Mouse (Mus musculus) kidney, embryonic 14.5 days (tissue): ENCODE results near the gene Hydin. TPM values are rescaled to one million over a fixed set of nuclear protein-coding genes. Genes with fewer than 3 reads are reported as not detected.

Experiments used
- ATAC-seq: fragments of 200-750 bp; cut with Nextera tagmentation; 2 replicates; pipeline ENCODE4 v1.8.0; 2017; ENCODE audit warnings: moderate number of reproducible peaks, mild to moderate bottlenecking, moderate TSS enrichment, moderate library complexity; ENCODE audit not compliant: low FRiP score, low TSS enrichment
- H3K27ac ChIP-seq: fragments of 300-500 bp; sonication (generic); 2 replicates; pipeline ENCODE4 v1.5.1; 2014; ENCODE audit warnings: low read depth, mild to moderate bottlenecking, low read length, moderate library complexity, mixed read lengths
- H3K27me3 ChIP-seq: fragments of 300-500 bp; sonication (generic); 2 replicates; pipeline ENCODE4 v1.6.1; 2014; ENCODE audit warnings: mild to moderate bottlenecking, low read length; ENCODE audit not compliant: control insufficient read depth, insufficient read depth
- H3K36me3 ChIP-seq: fragments of 300-500 bp; sonication (generic); 2 replicates; pipeline ENCODE4 v1.6.1; 2014; ENCODE audit warnings: low read length, mixed read lengths; ENCODE audit not compliant: control insufficient read depth, insufficient read depth
- H3K4me1 ChIP-seq: fragments of 300-500 bp; sonication (generic); 2 replicates; pipeline ENCODE4 v1.6.1; 2014; ENCODE audit warnings: low read length, mixed read lengths; ENCODE audit not compliant: control insufficient read depth, insufficient read depth
- H3K4me2 ChIP-seq: fragments of 300-500 bp; sonication (generic); replicated peaks from 2 replicates; pipeline ENCODE4 v1.6.1; 2014; ENCODE audit warnings: low read depth, mild to moderate bottlenecking, low read length
- H3K4me3 ChIP-seq: fragments of 300-500 bp; sonication (generic); 2 replicates; pipeline ENCODE4 v1.5.1; 2014; ENCODE audit warnings: mild to moderate bottlenecking, low read length
- H3K9ac ChIP-seq: fragments of 300-500 bp; sonication (generic); 2 replicates; pipeline ENCODE4 v1.6.1; 2014; ENCODE audit warnings: low read depth, mild to moderate bottlenecking, low read length, moderate library complexity
- H3K9me3 ChIP-seq: fragments of 300-500 bp; sonication (generic); 2 replicates; pipeline ENCODE4 v1.6.1; 2016; ENCODE audit warnings: low read length; ENCODE audit not compliant: control insufficient read depth
- WGBS: fragments of 180-500 bp; shearing (Covaris S2); extraction: QIAGEN DNeasy Blood & Tissue Kit; methylation state at CpG from one replicate; pipeline ENCODE4 v1.1.7; 2014; 5-methylcytosine and 5-hydroxymethylcytosine counted together
- polyA plus RNA-seq: library from polyadenylated mRNA; unstranded; fragments of >200 nt; fragmentation: Nextera tagmentation; extraction: Ambion mirVana; gene quantifications from 2 replicates; pipeline ENCODE4 v1.2.1, GENCODE M21; 2014

The Hydin gene
- polyA plus RNA-seq, 1 experiment from 2014 or later = not detected

DNA sequence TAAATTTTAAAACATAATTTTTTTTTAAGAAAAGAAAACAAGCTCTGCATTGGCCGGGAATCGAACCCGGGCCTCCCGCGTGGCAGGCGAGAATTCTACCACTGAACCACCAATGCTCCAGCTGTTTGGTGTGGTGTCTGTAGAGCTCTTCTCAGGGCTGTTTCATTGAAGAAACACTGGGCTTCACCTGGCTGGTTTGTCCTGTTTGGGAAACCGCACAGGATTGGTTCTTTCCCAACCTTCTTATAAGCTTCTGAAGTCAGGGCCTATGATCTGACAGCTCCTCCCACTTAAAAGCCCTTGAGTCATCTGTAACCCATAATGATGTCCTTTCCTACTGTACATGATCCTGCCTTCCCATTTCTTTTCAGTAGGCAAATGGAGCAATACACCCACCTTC lies 364.4 kb downstream of the Hydin start:
- H3K4me2 ChIP-seq = no peak overlapping the region
- no peaks in the 10 kb centered on the region for H3K4me1 ChIP-seq
- H3K36me3 ChIP-seq = peaks cover 32% of the 10 kb centered on the region
- H3K9me3 ChIP-seq = no peaks in the 10 kb centered on the region
- no peak overlapping the region for H3K27ac ChIP-seq
- WGBS = 91% methylated on average over 7 of the region's 7 CpGs
- H3K9ac ChIP-seq = no peak overlapping the region
- H3K4me3 ChIP-seq = no peak overlapping the region
- H3K27me3 ChIP-seq = no peaks in the 10 kb centered on the region
- no peak for ATAC-seq

- WGBS = 89% methylated on average over 3 of the region's 3 CpGs
- Histone ChIP-seq H3K36me3 (peaks cover 46% of the 10 kb centered on the region), H3K4me1 (no peaks in the 10 kb centered on the region), H3K9me3 (no peaks in the 10 kb centered on the region), H3K27ac (no peak overlapping the region), H3K4me3 (no peak overlapping the region), H3K27me3 (no peaks in the 10 kb centered on the region), H3K9ac (no peak overlapping the region), H3K4me2 (no peak overlapping the region)
- ATAC-seq = no peak
Measured at GRCm38 (mm10) chr8:110633814-110634213, 367.0 kb downstream of the Hydin start.

- no peak for ATAC-seq
- 98% methylated on average over 6 of the region's 6 CpGs for WGBS
- Histone ChIP-seq H3K9ac (no peak overlapping the region), H3K9me3 (no peaks in the 10 kb centered on the region), H3K36me3 (peaks cover 46% of the 10 kb centered on the region), H3K27me3 (no peaks in the 10 kb centered on the region), H3K27ac (no peak overlapping the region), H3K4me1 (no peaks in the 10 kb centered on the region), H3K4me2 (no peak overlapping the region), H3K4me3 (no peak overlapping the region)
Measured at GRCm38 (mm10) chr8:110636182-110636581, 369.4 kb downstream of the Hydin start.

- H3K36me3 ChIP-seq = peaks cover 15% of the 10 kb centered on the region; the same call in 1 of the 2 replicates
- WGBS = 93% methylated on average over 5 of the region's 5 CpGs
Measured at GRCm38 (mm10) chr8:110642331-110642730, 375.6 kb downstream of the Hydin start.

GRCm38 (mm10) chr8:110643177-110643576 lies 376.4 kb downstream of the Hydin start:
- H3K4me1 ChIP-seq = no peaks in the 10 kb centered on the region
- H3K27me3 ChIP-seq = no peaks in the 10 kb centered on the region
- H3K4me3 ChIP-seq = no peak overlapping the region
- no peak for ATAC-seq
- H3K9me3 ChIP-seq = no peaks in the 10 kb centered on the region
- H3K27ac ChIP-seq = no peak overlapping the region
- peaks cover 12% of the 10 kb centered on the region; the same call in 1 of the 2 replicates for H3K36me3 ChIP-seq
- no peak overlapping the region for H3K9ac ChIP-seq
- no peak overlapping the region for H3K4me2 ChIP-seq
- 69% methylated on average over 4 of the region's 4 CpGs for WGBS

More at GRCm38 (mm10) chr8:110642331-110642730, 375.6 kb downstream of the Hydin start:
- H3K27ac ChIP-seq = no peak overlapping the region
- H3K9ac ChIP-seq = no peak overlapping the region
- no peak for ATAC-seq
- H3K27me3 ChIP-seq = no peaks in the 10 kb centered on the region
- H3K9me3 ChIP-seq = no peaks in the 10 kb centered on the region
- no peak overlapping the region for H3K4me2 ChIP-seq
- no peak overlapping the region for H3K4me3 ChIP-seq
- H3K4me1 ChIP-seq = no peaks in the 10 kb centered on the region

- no peak overlapping the region for H3K27ac ChIP-seq
- H3K4me1 ChIP-seq = no peaks in the 10 kb centered on the region
- H3K4me3 ChIP-seq = no peak overlapping the region
- ATAC-seq = no peak
- H3K36me3 ChIP-seq = peaks cover 15% of the 10 kb centered on the region; the same call in 1 of the 2 replicates
- H3K9ac ChIP-seq = no peak overlapping the region
- no peaks in the 10 kb centered on the region for H3K27me3 ChIP-seq
- no peak overlapping the region for H3K4me2 ChIP-seq
- no peaks in the 10 kb centered on the region for H3K9me3 ChIP-seq
- WGBS = 85% methylated on average over 4 of the region's 4 CpGs
Measured at GRCm38 (mm10) chr8:110644422-110644821, 377.6 kb downstream of the Hydin start.

- Histone ChIP-seq H3K4me1 (no peaks in the 10 kb centered on the region), H3K9me3 (no peaks in the 10 kb centered on the region), H3K4me2 (no peak overlapping the region), H3K36me3 (peaks cover 15% of the 10 kb centered on the region; the same call in 1 of the 2 replicates), H3K4me3 (no peak overlapping the region), H3K27me3 (no peaks in the 10 kb centered on the region), H3K27ac (no peak overlapping the region), H3K9ac (no peak overlapping the region)
- WGBS = 91% methylated on average over 2 of the region's 2 CpGs
- no peak for ATAC-seq
Measured at GRCm38 (mm10) chr8:110644901-110645300, 378.1 kb downstream of the Hydin start.

DNA sequence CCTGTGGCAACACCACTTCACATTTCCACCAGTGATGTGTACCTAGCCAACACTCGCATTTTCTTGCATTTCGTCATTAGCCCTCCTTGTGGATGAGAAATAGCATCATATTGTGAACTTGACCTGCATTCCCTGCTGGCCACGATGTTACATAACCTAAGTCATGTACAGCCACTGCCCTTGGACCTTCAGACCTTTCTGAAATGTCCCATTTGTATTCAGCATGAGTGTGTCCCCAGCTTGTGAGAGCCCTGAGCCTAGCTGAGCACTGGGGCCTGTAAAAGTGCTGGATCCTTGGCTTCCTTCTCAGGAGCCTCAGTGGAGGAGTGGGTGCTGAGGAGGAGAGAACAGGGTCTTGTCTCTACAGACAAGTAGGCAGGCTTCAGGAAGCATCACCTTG lies 378.6 kb downstream of the Hydin start:
- Histone ChIP-seq H3K4me3 (no peak overlapping the region), H3K4me1 (no peaks in the 10 kb centered on the region), H3K27ac (no peak overlapping the region), H3K4me2 (no peak overlapping the region), H3K36me3 (peaks cover 15% of the 10 kb centered on the region; the same call in 1 of the 2 replicates), H3K9ac (no peak overlapping the region), H3K27me3 (no peaks in the 10 kb centered on the region), H3K9me3 (no peaks in the 10 kb centered on the region)
- WGBS = 83% methylated on average over 3 of the region's 3 CpGs
- ATAC-seq = no peak

GRCm38 (mm10) chr8:110646064-110646463 lies 379.3 kb downstream of the Hydin start:
- WGBS = 41% methylated on average over 6 of the region's 6 CpGs
- peaks cover 19% of the 10 kb centered on the region; the same call in 1 of the 2 replicates for H3K36me3 ChIP-seq
- no peak overlapping the region for H3K27ac ChIP-seq
- ATAC-seq = peak; percentile 76
- no peak overlapping the region for H3K9ac ChIP-seq
- no peaks in the 10 kb centered on the region for H3K9me3 ChIP-seq
- no peaks in the 10 kb centered on the region for H3K4me1 ChIP-seq
- no peak overlapping the region for H3K4me3 ChIP-seq
- H3K4me2 ChIP-seq = no peak overlapping the region
- H3K27me3 ChIP-seq = no peaks in the 10 kb centered on the region
